Mouse (Mus musculus): ENCODE results near the gene Atp1b1. TPM values are rescaled to one million over a fixed set of nuclear protein-coding genes. Genes with fewer than 3 reads are reported as not detected.

Gene Atp1b1
- total RNA-seq, 2 experiments from 2014 or later, result 1,962 to 1,976 TPM

Other genes starting within 250 kb of the Atp1b1 start
- gene Slc19a2, start 209.3 kb downstream of the Atp1b1 start, total RNA-seq (2021), result 10 to 100 TPM; 12.8 to 15.6 TPM
- gene Ccdc181, start 182.8 kb downstream of the Atp1b1 start, total RNA-seq (2021), result 10 to 100 TPM; 21.1 to 21.8 TPM
- gene Nme7, start 154.2 kb downstream of the Atp1b1 start, total RNA-seq (2021), result 10 to 100 TPM; 24.6 to 26.1 TPM
- gene Blzf1, start 150.9 kb downstream of the Atp1b1 start, total RNA-seq (2021), result 10 to 100 TPM; 23.0 to 23.4 TPM

All from layer of hippocampus, postnatal 36 days (tissue).